Mouse (Mus musculus): ENCODE results near the gene Treml2. TPM values are rescaled to one million over a fixed set of nuclear protein-coding genes. Genes with fewer than 3 reads are reported as not detected.
A peak's percentile ranks its signal among the peaks of the same experiment; 100 is the strongest.

Gene Treml2
- polyA plus RNA-seq, 2 experiments: 0.79 TPM; not detected in 1

GRCm38 (mm10) chr17:48332524-48332923 lies 33.2 kb downstream of the Treml2 start:
- no peak for DNase-seq (ENCODE audit: low spot score)
- TF ChIP-seq POLR2A (IDR thresholded peaks at IDR 0.05; ENCODE audit: borderline replicate concordance, extremely low read depth, insufficient read depth, insufficient read length): no peak
- ATAC-seq (ENCODE audit: low FRiP score, low read depth): no peak
- Histone ChIP-seq H3K4me3 (replicated peaks; ENCODE audit: low read length) (no peak overlapping the region), H3K4me1 (ENCODE audit: control insufficient read depth, insufficient read depth, low read length) (no peaks in the 10 kb centered on the region), H3K27ac (replicated peaks; ENCODE audit: low read depth, low read length) (no peak overlapping the region), H3K27me3 (ENCODE audit: control insufficient read depth, insufficient read depth, low read length) (no peaks in the 10 kb centered on the region), H3K9me3 (ENCODE audit: control insufficient read depth, low read length) (no peaks in the 10 kb centered on the region), H3K4me2 (replicated peaks; ENCODE audit: low read depth, low read length, severe bottlenecking) (no peak overlapping the region), H3K9ac (ENCODE audit: low read depth, low read length, severe bottlenecking) (no peak overlapping the region), H3K36me3 (ENCODE audit: control insufficient read depth, insufficient read depth, low read length) (no peaks in the 10 kb centered on the region)
- 95% methylated on average over 2 of the region's 2 CpGs for WGBS

GRCm38 (mm10) chr17:48334186-48334585 lies 34.9 kb downstream of the Treml2 start:
- WGBS: 89% methylated on average over 4 of the region's 4 CpGs
- no peak for TF ChIP-seq POLR2A (IDR thresholded peaks at IDR 0.05; ENCODE audit: borderline replicate concordance, extremely low read depth, insufficient read depth, insufficient read length)
- no peaks in the 10 kb centered on the region for H3K36me3 ChIP-seq (ENCODE audit: control insufficient read depth, insufficient read depth, low read length)
- H3K4me1 ChIP-seq (ENCODE audit: control insufficient read depth, insufficient read depth, low read length): no peaks in the 10 kb centered on the region
- H3K27ac ChIP-seq (replicated peaks; ENCODE audit: low read depth, low read length): no peak overlapping the region
- no peaks in the 10 kb centered on the region for H3K9me3 ChIP-seq (ENCODE audit: control insufficient read depth, low read length)
- ATAC-seq (ENCODE audit: low FRiP score, low read depth): no peak
- no peaks in the 10 kb centered on the region for H3K27me3 ChIP-seq (ENCODE audit: control insufficient read depth, insufficient read depth, low read length)
- no peak overlapping the region for H3K4me2 ChIP-seq (replicated peaks; ENCODE audit: low read depth, low read length, severe bottlenecking)
- H3K4me3 ChIP-seq (replicated peaks; ENCODE audit: low read length): no peak overlapping the region
- no peak overlapping the region for H3K9ac ChIP-seq (ENCODE audit: low read depth, low read length, severe bottlenecking)
- no peak for DNase-seq (ENCODE audit: low spot score)

GRCm38 (mm10) chr17:48336857-48337256 lies 37.6 kb downstream of the Treml2 start:
- TF ChIP-seq POLR2A (IDR thresholded peaks at IDR 0.05; ENCODE audit: borderline replicate concordance, extremely low read depth, insufficient read depth, insufficient read length): no peak
- no peaks in the 10 kb centered on the region for H3K9me3 ChIP-seq (ENCODE audit: control insufficient read depth, low read length)
- no peak for ATAC-seq (ENCODE audit: low FRiP score, low read depth)
- H3K27me3 ChIP-seq (ENCODE audit: control insufficient read depth, insufficient read depth, low read length): no peaks in the 10 kb centered on the region
- no peak overlapping the region for H3K27ac ChIP-seq (replicated peaks; ENCODE audit: low read depth, low read length)
- H3K4me1 ChIP-seq (ENCODE audit: control insufficient read depth, insufficient read depth, low read length): no peaks in the 10 kb centered on the region
- DNase-seq (ENCODE audit: low spot score): peak; percentile 81
- no peak overlapping the region for H3K4me3 ChIP-seq (replicated peaks; ENCODE audit: low read length)
- H3K9ac ChIP-seq (ENCODE audit: low read depth, low read length, severe bottlenecking): no peak overlapping the region
- H3K4me2 ChIP-seq (replicated peaks; ENCODE audit: low read depth, low read length, severe bottlenecking): no peak overlapping the region
- 2% methylated on average over 6 of the region's 6 CpGs for WGBS
- H3K36me3 ChIP-seq (ENCODE audit: control insufficient read depth, insufficient read depth, low read length): no peaks in the 10 kb centered on the region

- Histone ChIP-seq H3K27ac (replicated peaks; ENCODE audit: low read depth, low read length) (no peak overlapping the region), H3K4me1 (ENCODE audit: control insufficient read depth, insufficient read depth, low read length) (no peaks in the 10 kb centered on the region), H3K27me3 (ENCODE audit: control insufficient read depth, insufficient read depth, low read length) (no peaks in the 10 kb centered on the region), H3K36me3 (ENCODE audit: control insufficient read depth, insufficient read depth, low read length) (no peaks in the 10 kb centered on the region), H3K9ac (ENCODE audit: low read depth, low read length, severe bottlenecking) (no peak overlapping the region), H3K9me3 (ENCODE audit: control insufficient read depth, low read length) (no peaks in the 10 kb centered on the region), H3K4me3 (replicated peaks; ENCODE audit: low read length) (no peak overlapping the region), H3K4me2 (replicated peaks; ENCODE audit: low read depth, low read length, severe bottlenecking) (no peak overlapping the region)
- WGBS: 85% methylated on average over 1 of the region's 1 CpGs
- DNase-seq (ENCODE audit: low spot score): no peak
- no peak for TF ChIP-seq POLR2A (IDR thresholded peaks at IDR 0.05; ENCODE audit: borderline replicate concordance, extremely low read depth, insufficient read depth, insufficient read length)
- ATAC-seq (ENCODE audit: low FRiP score, low read depth): no peak
Measured at GRCm38 (mm10) chr17:48340267-48340666, 41.0 kb downstream of the Treml2 start.

- H3K9me3 ChIP-seq (ENCODE audit: control insufficient read depth, low read length): no peaks in the 10 kb centered on the region
- no peak overlapping the region for H3K4me2 ChIP-seq (replicated peaks; ENCODE audit: low read depth, low read length, severe bottlenecking)
- no peaks in the 10 kb centered on the region for H3K36me3 ChIP-seq (ENCODE audit: control insufficient read depth, insufficient read depth, low read length)
- no peak overlapping the region for H3K4me3 ChIP-seq (replicated peaks; ENCODE audit: low read length)
- H3K27ac ChIP-seq (replicated peaks; ENCODE audit: low read depth, low read length): no peak overlapping the region
- no peak for DNase-seq (ENCODE audit: low spot score)
- no peak overlapping the region for H3K9ac ChIP-seq (ENCODE audit: low read depth, low read length, severe bottlenecking)
- 43% methylated on average over 3 of the region's 3 CpGs for WGBS
- no peaks in the 10 kb centered on the region for H3K4me1 ChIP-seq (ENCODE audit: control insufficient read depth, insufficient read depth, low read length)
- TF ChIP-seq POLR2A (IDR thresholded peaks at IDR 0.05; ENCODE audit: borderline replicate concordance, extremely low read depth, insufficient read depth, insufficient read length): no peak
- no peak for ATAC-seq (ENCODE audit: low FRiP score, low read depth)
- H3K27me3 ChIP-seq (ENCODE audit: control insufficient read depth, insufficient read depth, low read length): no peaks in the 10 kb centered on the region
Measured at GRCm38 (mm10) chr17:48341947-48342346, 42.6 kb downstream of the Treml2 start.

- Histone ChIP-seq H3K27ac (replicated peaks; ENCODE audit: low read depth, low read length) (no peak overlapping the region), H3K4me1 (ENCODE audit: control insufficient read depth, insufficient read depth, low read length) (no peaks in the 10 kb centered on the region), H3K4me2 (replicated peaks; ENCODE audit: low read depth, low read length, severe bottlenecking) (no peak overlapping the region), H3K9me3 (ENCODE audit: control insufficient read depth, low read length) (no peaks in the 10 kb centered on the region), H3K4me3 (replicated peaks; ENCODE audit: low read length) (no peak overlapping the region), H3K36me3 (ENCODE audit: control insufficient read depth, insufficient read depth, low read length) (no peaks in the 10 kb centered on the region), H3K27me3 (ENCODE audit: control insufficient read depth, insufficient read depth, low read length) (no peaks in the 10 kb centered on the region), H3K9ac (ENCODE audit: low read depth, low read length, severe bottlenecking) (no peak overlapping the region)
- ATAC-seq (ENCODE audit: low FRiP score, low read depth) (no peak), DNase-seq (ENCODE audit: low spot score) (no peak)
- no peak for TF ChIP-seq POLR2A (IDR thresholded peaks at IDR 0.05; ENCODE audit: borderline replicate concordance, extremely low read depth, insufficient read depth, insufficient read length)
- 82% methylated on average over 2 of the region's 2 CpGs for WGBS
Measured at GRCm38 (mm10) chr17:48343065-48343464, 43.8 kb downstream of the Treml2 start.

Data from limb, embryonic 14.5 days (tissue).